Mouse (Mus musculus): ENCODE measurements around the gene Gm960. TPM values are rescaled to one million over a fixed set of nuclear protein-coding genes. Genes with fewer than 3 reads are reported as not detected.
"Not testable (repeated sequence)": the region's sequence is repeated elsewhere in the genome, so short reads cannot be mapped to it uniquely, and the experiment has no call there.

The Gm960 gene
- total RNA-seq, 2 experiments from 2014 or later = 0.47 TPM; not detected in 1

GRCm38 (mm10) chr19:4605654-4606053 lies 92.8 kb downstream of the Gm960 start:
- intact Hi-C loops (cut with DNase I) = no loop called here

GRCm38 (mm10) chr19:4603801-4604723 lies 94.4 kb downstream of the Gm960 start:
- no peak for DNase-seq
- intact Hi-C loops (cut with DNase I) = no loop called here

More at GRCm38 (mm10) chr19:4605654-4606053, 92.8 kb downstream of the Gm960 start:
- no peak for DNase-seq

GRCm38 (mm10) chr19:4602459-4602858 lies 96.0 kb downstream of the Gm960 start:
- DNase-seq = no peak
- intact Hi-C loops (cut with DNase I) = no loop called here

- intact Hi-C loops (cut with DNase I) = no loop called here
- DNase-seq = no peak
Measured at GRCm38 (mm10) chr19:4596071-4596470, 102.4 kb downstream of the Gm960 start.

GRCm38 (mm10) chr19:4593792-4594522 lies 104.5 kb downstream of the Gm960 start:
- intact Hi-C loops (cut with DNase I) = no loop called here
- DNase-seq = no peak

GRCm38 (mm10) chr19:4590025-4590424 lies 108.4 kb downstream of the Gm960 start:
- DNase-seq = no peak
- intact Hi-C loops (cut with DNase I) = no loop called here

GRCm38 (mm10) chr19:4589081-4589480 lies 109.4 kb downstream of the Gm960 start:
- DNase-seq = no peak
- intact Hi-C loops (cut with DNase I) = no loop called here

- DNase-seq = no peak
- intact Hi-C loops (cut with DNase I) = no loop called here
Measured at GRCm38 (mm10) chr19:4588430-4588829, 110.0 kb downstream of the Gm960 start.

GRCm38 (mm10) chr19:4587426-4587825 lies 111.0 kb downstream of the Gm960 start:
- intact Hi-C loops (cut with DNase I) = no loop called here
- no peak for DNase-seq

GRCm38 (mm10) chr19:4586783-4587182 lies 111.7 kb downstream of the Gm960 start:
- DNase-seq; intact Hi-C loops (cut with DNase I): not testable (repeated sequence)

GRCm38 (mm10) chr19:4583856-4584255 lies 114.6 kb downstream of the Gm960 start:
- intact Hi-C loops (cut with DNase I) = no loop called here
- no peak for DNase-seq

- intact Hi-C loops (cut with DNase I) = no loop called here
- no peak for DNase-seq
Measured at GRCm38 (mm10) chr19:4579296-4579695, 119.2 kb downstream of the Gm960 start.

- intact Hi-C loops (cut with DNase I) = no loop called here
- DNase-seq = no peak
Measured at GRCm38 (mm10) chr19:4578799-4579198, 119.7 kb downstream of the Gm960 start.

Small RNAs within 50 kb of the gene (microRNA-seq; reads per million reads assigned to microRNA genes)
- gene Mir6986 = 0 reads per million in 2 experiments

Other genes with a start within 250 kb of the Gm960 start
- 1 to 10 TPM; 8.5 to 8.6 TPM for gene Syt12, start 221.2 kb downstream of the Gm960 start, total RNA-seq (2021)
- not detected for gene 2010003K11Rik, start 200.1 kb downstream of the Gm960 start, total RNA-seq (2021)
- 10 to 100 TPM; 62.5 to 63.4 TPM for gene Pcx, start 188.2 kb downstream of the Gm960 start, total RNA-seq (2021)
- 1 to 10 TPM; 1.1 to 1.8 TPM for gene Lrfn4, start 83.0 kb downstream of the Gm960 start, total RNA-seq (2021)
- gene Rce1, start 73.0 kb downstream of the Gm960 start, total RNA-seq (2021) = 1 to 10 TPM; 4.6 to 5.7 TPM
- under 1 TPM in 1 of 2 experiments, not detected in 1; 0.05 TPM for gene Sptbn2, start 12.5 kb upstream of the Gm960 start, total RNA-seq (2021)
- gene Rbm4b, start 57.8 kb upstream of the Gm960 start, total RNA-seq (2021) = 1 to 10 TPM; 1.6 to 1.8 TPM
- gene Rbm4, start 95.2 kb upstream of the Gm960 start, total RNA-seq (2021) = 10 to 100 TPM; 28.3 to 31.0 TPM
- 10 to 100 TPM in 1 of 2 experiments, 1 to 10 TPM in 1; 9.3 to 12.0 TPM for gene Gm21992, start 112.9 kb upstream of the Gm960 start, total RNA-seq (2021)
- 10 to 100 TPM in 1 of 2 experiments, 1 to 10 TPM in 1; 6.6 to 10.5 TPM for gene Rbm14, start 113.0 kb upstream of the Gm960 start, total RNA-seq (2021)
- gene Ccs, start 140.7 kb upstream of the Gm960 start, total RNA-seq (2021) = 10 to 100 TPM; 19.9 to 24.5 TPM
- not detected for gene Ccdc87, start 140.7 kb upstream of the Gm960 start, total RNA-seq (2021)
- gene Ctsf, start 156.5 kb upstream of the Gm960 start, total RNA-seq (2021) = 10 to 100 TPM; 26.6 to 33.4 TPM
- gene Actn3, start 179.2 kb upstream of the Gm960 start, total RNA-seq (2021) = 1,000 to 10,000 TPM; 8,494 to 8,724 TPM
- gene Zdhhc24, start 180.0 kb upstream of the Gm960 start, total RNA-seq (2021) = 1 to 10 TPM; 2.2 to 2.6 TPM
- 1 to 10 TPM; 1.6 to 2.4 TPM for gene Bbs1, start 208.0 kb upstream of the Gm960 start, total RNA-seq (2021)
- gene Dpp3, start 229.6 kb upstream of the Gm960 start, total RNA-seq (2021) = 10 to 100 TPM; 16.5 to 17.5 TPM
- gene Peli3, start 244.5 kb upstream of the Gm960 start, total RNA-seq (2021) = 1 to 10 TPM; 1.3 to 1.4 TPM